Mouse (Mus musculus): ENCODE results near the gene A630095N17Rik.

DNA sequence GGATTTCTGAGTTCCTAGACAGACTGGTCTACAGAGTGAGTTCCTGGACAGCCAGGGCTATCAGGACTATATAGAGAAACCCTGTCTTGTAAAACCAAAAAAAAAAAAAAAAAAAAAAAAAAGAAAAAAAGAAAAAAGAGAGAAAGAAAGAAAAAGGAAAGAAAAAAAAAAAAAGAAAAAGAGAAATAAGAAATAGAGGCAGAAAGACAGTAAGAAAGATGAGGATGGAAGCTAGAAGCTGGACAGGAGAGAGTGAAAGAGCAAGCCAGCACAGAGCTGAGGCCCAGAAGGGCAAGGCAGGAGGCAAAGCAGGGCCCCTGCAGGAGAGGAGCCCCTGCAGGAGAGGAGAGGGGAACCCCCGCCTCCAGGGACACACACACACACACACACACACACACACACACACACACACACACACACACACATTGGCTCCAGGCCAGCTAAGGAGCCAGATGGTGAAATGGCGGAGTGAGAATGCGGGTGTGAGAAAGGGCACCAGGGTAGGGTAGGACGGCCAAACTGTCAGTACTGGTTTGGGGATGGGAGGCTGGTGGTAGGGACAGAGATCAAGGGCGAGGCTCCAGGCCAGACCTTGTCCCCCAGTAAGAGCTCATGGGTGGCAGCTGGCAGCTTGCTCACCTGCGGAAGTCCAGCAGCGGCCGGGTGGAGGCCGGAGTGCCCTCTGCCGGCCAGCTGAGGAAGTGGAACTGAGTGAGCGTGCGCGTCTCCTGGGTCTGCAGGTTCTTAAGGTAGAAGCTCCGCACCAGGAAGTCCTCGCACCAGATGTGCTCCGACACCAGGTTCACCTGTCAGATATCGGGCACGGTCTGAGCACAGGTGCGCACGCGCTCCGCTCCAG lies 19.4 kb upstream of the A630095N17Rik start:
- TF ChIP-seq CTCF (IDR thresholded peaks at IDR 0.05; ENCODE audit: borderline replicate concordance, insufficient read depth, low read length) (peak; percentile 79), POLR2A (IDR thresholded peaks at IDR 0.05; ENCODE audit: low read depth, low read length) (no peak)

Measured in embryonic fibroblast, embryonic 13.5 days (primary cell).